Mouse (Mus musculus) E14TG2a.4 (cell line): Measurements from ENCODE around the gene Flywch1.

ENCODE experiments used
- CTCF ChIP-seq: conservative IDR thresholded peaks from 2 replicates; pipeline ENCODE4 v1.5.1; 2014; ENCODE audit warnings: low read length
- NANOG ChIP-seq: IDR thresholded peaks from 2 replicates; pipeline ENCODE4 v1.6.1; 2014; ENCODE audit warnings: borderline replicate concordance, low read length, mixed read lengths
- POU5F1 ChIP-seq: IDR thresholded peaks from 2 replicates; pipeline ENCODE4 v1.6.1; 2014; ENCODE audit warnings: low read length, borderline replicate concordance

- TF ChIP-seq POU5F1 = no peak
- TF ChIP-seq CTCF = no peak
- TF ChIP-seq NANOG = no peak
These were observed 36.5 kb upstream of the Flywch1 start for GRCm38 (mm10) chr17:23807918-23808317.
